Mouse (Mus musculus): Measurements from ENCODE around the gene Fbxo27. TPM values are rescaled to one million over a fixed set of nuclear protein-coding genes. Genes with fewer than 3 reads are reported as not detected.
A peak's percentile ranks its signal among the peaks of the same experiment; 100 is the strongest.
"Not testable (repeated sequence)": the region's sequence is repeated elsewhere in the genome, so short reads cannot be mapped to it uniquely, and the experiment has no call there.

Gene Fbxo27
- polyA plus RNA-seq, 1 experiment from 2014 or later: 6.8 TPM

GRCm38 (mm10) chr7:28665620-28666579 lies 26.7 kb upstream of the Fbxo27 start:
- H3K4me2 ChIP-seq: peak overlapping the region; percentile 49
- H3K36me3 ChIP-seq (ENCODE audit: insufficient read depth): no peaks in the 10 kb centered on the region
- H3K4me3 ChIP-seq (ENCODE audit: low read depth, low read length): no peak overlapping the region
- H3K4me1 ChIP-seq (ENCODE audit: insufficient read depth): 0 out of 2 replicates have a peak, but pooled peaks cover 2% of the 10 kb centered on the region
- DNase-seq (peak; percentile 64), ATAC-seq (ENCODE audit: insufficient read depth) (peak; percentile 38; the same call in 1 of the 2 replicates)
- no peaks in the 10 kb centered on the region for H3K27me3 ChIP-seq (ENCODE audit: insufficient read depth, low read length)
- no peak for TF ChIP-seq CTCF (IDR thresholded peaks at IDR 0.05; ENCODE audit: low read depth)
- H3K9ac ChIP-seq: no peak overlapping the region; the same call in 1 of the 2 replicates
- no peaks in the 10 kb centered on the region for H3K9me3 ChIP-seq (ENCODE audit: low read depth, low read length)
- 13% methylated on average over 15 of the region's 15 CpGs for WGBS
- H3K27ac ChIP-seq (ENCODE audit: low read depth): no peak overlapping the region

GRCm38 (mm10) chr7:28671172-28671571 lies 21.5 kb upstream of the Fbxo27 start:
- H3K9me3 ChIP-seq (ENCODE audit: low read depth, low read length): no peaks in the 10 kb centered on the region
- H3K9ac ChIP-seq: no peak overlapping the region
- no peak overlapping the region for H3K4me2 ChIP-seq
- ATAC-seq (ENCODE audit: insufficient read depth): no peak
- TF ChIP-seq CTCF (IDR thresholded peaks at IDR 0.05; ENCODE audit: low read depth): no peak
- 51% methylated on average over 4 of the region's 4 CpGs for WGBS
- no peaks in the 10 kb centered on the region for H3K36me3 ChIP-seq (ENCODE audit: insufficient read depth)
- no peak overlapping the region for H3K27ac ChIP-seq (ENCODE audit: low read depth)
- H3K4me3 ChIP-seq (ENCODE audit: low read depth, low read length): no peak overlapping the region
- peak; percentile 13 for DNase-seq
- no peaks in the 10 kb centered on the region for H3K27me3 ChIP-seq (ENCODE audit: insufficient read depth, low read length)
- H3K4me1 ChIP-seq (ENCODE audit: insufficient read depth): 0 out of 2 replicates have a peak, but pooled peaks cover 2% of the 10 kb centered on the region

- ATAC-seq (ENCODE audit: insufficient read depth) (no peak), DNase-seq (no peak)
- no peak for TF ChIP-seq CTCF (IDR thresholded peaks at IDR 0.05; ENCODE audit: low read depth)
- no peak overlapping the region for H3K4me3 ChIP-seq (ENCODE audit: low read depth, low read length)
- WGBS: 85% methylated on average over 5 of the region's 5 CpGs
- no peaks in the 10 kb centered on the region for H3K27me3 ChIP-seq (ENCODE audit: insufficient read depth, low read length)
- H3K4me2 ChIP-seq: no peak overlapping the region
- no peak overlapping the region for H3K9ac ChIP-seq
- 0 out of 2 replicates have a peak, but pooled peaks cover 2% of the 10 kb centered on the region for H3K4me1 ChIP-seq (ENCODE audit: insufficient read depth)
- H3K9me3 ChIP-seq (ENCODE audit: low read depth, low read length): no peaks in the 10 kb centered on the region
- no peak overlapping the region for H3K27ac ChIP-seq (ENCODE audit: low read depth)
- H3K36me3 ChIP-seq (ENCODE audit: insufficient read depth): no peaks in the 10 kb centered on the region
Measured at GRCm38 (mm10) chr7:28672276-28672675, 20.4 kb upstream of the Fbxo27 start.

- not testable (repeated sequence) for H3K9me3 ChIP-seq (ENCODE audit: low read depth, low read length); H3K36me3 ChIP-seq (ENCODE audit: insufficient read depth); H3K4me3 ChIP-seq (ENCODE audit: low read depth, low read length); H3K27ac ChIP-seq (ENCODE audit: low read depth); DNase-seq; ATAC-seq (ENCODE audit: insufficient read depth); H3K4me1 ChIP-seq (ENCODE audit: insufficient read depth); H3K9ac ChIP-seq; H3K4me2 ChIP-seq; H3K27me3 ChIP-seq (ENCODE audit: insufficient read depth, low read length)
- WGBS: 60% methylated on average over 5 of the region's 5 CpGs
Measured at GRCm38 (mm10) chr7:28672786-28673185, 19.9 kb upstream of the Fbxo27 start.

- H3K4me3 ChIP-seq (ENCODE audit: low read depth, low read length): no peak overlapping the region
- no peak overlapping the region for H3K4me2 ChIP-seq
- 71% methylated on average over 9 of the region's 9 CpGs for WGBS
- H3K9me3 ChIP-seq (ENCODE audit: low read depth, low read length): no peaks in the 10 kb centered on the region
- ATAC-seq (ENCODE audit: insufficient read depth) (no peak), DNase-seq (no peak)
- H3K27ac ChIP-seq (ENCODE audit: low read depth): no peak overlapping the region
- no peak overlapping the region for H3K9ac ChIP-seq
- H3K36me3 ChIP-seq (ENCODE audit: insufficient read depth): no peaks in the 10 kb centered on the region
- TF ChIP-seq CTCF (IDR thresholded peaks at IDR 0.05; ENCODE audit: low read depth): no peak
- H3K4me1 ChIP-seq (ENCODE audit: insufficient read depth): no peaks in the 10 kb centered on the region
- H3K27me3 ChIP-seq (ENCODE audit: insufficient read depth, low read length): no peaks in the 10 kb centered on the region
Measured at GRCm38 (mm10) chr7:28674994-28675393, 17.7 kb upstream of the Fbxo27 start.

- Histone ChIP-seq H3K4me1 (ENCODE audit: insufficient read depth) (no peaks in the 10 kb centered on the region), H3K27ac (ENCODE audit: low read depth) (no peak overlapping the region), H3K36me3 (ENCODE audit: insufficient read depth) (no peaks in the 10 kb centered on the region), H3K9ac (no peak overlapping the region), H3K4me3 (ENCODE audit: low read depth, low read length) (no peak overlapping the region), H3K27me3 (ENCODE audit: insufficient read depth, low read length) (no peaks in the 10 kb centered on the region), H3K4me2 (no peak overlapping the region), H3K9me3 (ENCODE audit: low read depth, low read length) (no peaks in the 10 kb centered on the region)
- DNase-seq (peak; percentile 59), ATAC-seq (ENCODE audit: insufficient read depth) (no peak)
- 40% methylated on average over 11 of the region's 11 CpGs for WGBS
- peak; percentile 66 for TF ChIP-seq CTCF (IDR thresholded peaks at IDR 0.05; ENCODE audit: low read depth)
Measured at GRCm38 (mm10) chr7:28675746-28676145, 16.9 kb upstream of the Fbxo27 start.

- no peaks in the 10 kb centered on the region for H3K27me3 ChIP-seq (ENCODE audit: insufficient read depth, low read length)
- WGBS: 72% methylated on average over 13 of the region's 13 CpGs
- ATAC-seq (ENCODE audit: insufficient read depth) (no peak), DNase-seq (no peak)
- no peak overlapping the region for H3K4me2 ChIP-seq
- no peak overlapping the region for H3K4me3 ChIP-seq (ENCODE audit: low read depth, low read length)
- H3K9me3 ChIP-seq (ENCODE audit: low read depth, low read length): no peaks in the 10 kb centered on the region
- H3K4me1 ChIP-seq (ENCODE audit: insufficient read depth): no peaks in the 10 kb centered on the region
- H3K36me3 ChIP-seq (ENCODE audit: insufficient read depth): no peaks in the 10 kb centered on the region
- no peak overlapping the region for H3K9ac ChIP-seq
- no peak overlapping the region for H3K27ac ChIP-seq (ENCODE audit: low read depth)
- TF ChIP-seq CTCF (IDR thresholded peaks at IDR 0.05; ENCODE audit: low read depth): no peak
Measured at GRCm38 (mm10) chr7:28676811-28677541, 15.7 kb upstream of the Fbxo27 start.
